Mouse (Mus musculus) neural tube, embryonic 14.5 days (tissue): ENCODE results near the gene Pycr2. TPM values are rescaled to one million over a fixed set of nuclear protein-coding genes. Genes with fewer than 3 reads are reported as not detected.
"Not testable (repeated sequence)": the region's sequence is repeated elsewhere in the genome, so short reads cannot be mapped to it uniquely, and the experiment has no call there.

Experiments used
- ATAC-seq: fragments of 200-750 bp; cut with Nextera tagmentation; 2 replicates; pipeline ENCODE4 v1.8.0; 2017; ENCODE audit warnings: low read depth, mild to moderate bottlenecking, moderate TSS enrichment, moderate library complexity
- H3K27ac ChIP-seq: fragments of 300-500 bp; sonication (generic); 2 replicates; pipeline ENCODE4 v1.5.1; 2014; ENCODE audit warnings: low read depth, mild to moderate bottlenecking, control low read depth, low read length, moderate library complexity, mixed read lengths
- H3K27me3 ChIP-seq: fragments of 300-500 bp; sonication (generic); 2 replicates; pipeline ENCODE4 v1.6.1; 2014; ENCODE audit warnings: low read length; ENCODE audit not compliant: control insufficient read depth, insufficient read depth
- H3K36me3 ChIP-seq: fragments of 300-500 bp; sonication (generic); 2 replicates; pipeline ENCODE4 v1.6.1; 2014; ENCODE audit warnings: low read length, mixed read lengths; ENCODE audit not compliant: control insufficient read depth, insufficient read depth
- H3K4me1 ChIP-seq: fragments of 300-500 bp; sonication (generic); 2 replicates; pipeline ENCODE4 v1.6.1; 2014; ENCODE audit warnings: low read length; ENCODE audit not compliant: control insufficient read depth, insufficient read depth
- H3K4me2 ChIP-seq: fragments of 300-500 bp; sonication (generic); 2 replicates; pipeline ENCODE4 v1.6.1; 2014; ENCODE audit warnings: mild to moderate bottlenecking, low read depth, low read length, control low read depth
- H3K4me3 ChIP-seq: fragments of 300-500 bp; sonication (generic); 2 replicates; pipeline ENCODE4 v1.5.1; 2014; ENCODE audit warnings: low read depth, low read length, control low read depth, mixed read lengths
- H3K9ac ChIP-seq: fragments of 300-500 bp; sonication (generic); replicated peaks from 2 replicates; pipeline ENCODE4 v1.6.1; 2014; ENCODE audit warnings: low read depth, mild to moderate bottlenecking, control low read depth, low read length, mixed read lengths
- H3K9me3 ChIP-seq: fragments of 300-500 bp; sonication (generic); 2 replicates; pipeline ENCODE4 v1.6.1; 2016; ENCODE audit warnings: low read length; ENCODE audit not compliant: control insufficient read depth
- WGBS: fragments of 180-500 bp; shearing (Covaris S2); extraction: QIAGEN DNeasy Blood & Tissue Kit; methylation state at CpG from one replicate; pipeline ENCODE4 v1.1.7; 2014; 5-methylcytosine and 5-hydroxymethylcytosine counted together
- polyA plus RNA-seq: library from polyadenylated mRNA; unstranded; fragments of >200 nt; fragmentation: Nextera tagmentation; extraction: Ambion mirVana; gene quantifications from 2 replicates; pipeline ENCODE4 v1.2.1, GENCODE M21; 2014

Gene Pycr2
- polyA plus RNA-seq, 1 experiment from 2014 or later = 65.9 TPM

- Histone ChIP-seq H3K9me3 (no peaks in the 10 kb centered on the region), H3K27ac (no peak overlapping the region), H3K9ac (no peak overlapping the region), H3K4me2 (no peak overlapping the region), H3K4me1 (no peaks in the 10 kb centered on the region), H3K4me3 (no peak overlapping the region), H3K27me3 (no peaks in the 10 kb centered on the region), H3K36me3 (no peaks in the 10 kb centered on the region)
- 76% methylated on average over 4 of the region's 4 CpGs for WGBS
- ATAC-seq = no peak
Observed at GRCm38 (mm10) chr1:180877466-180877865, 26.6 kb upstream of the Pycr2 start.

GRCm38 (mm10) chr1:180881768-180882167, 22.3 kb upstream of the Pycr2 start:
- no peak for ATAC-seq
- Histone ChIP-seq H3K9ac (no peak overlapping the region), H3K4me3 (no peak overlapping the region), H3K4me1 (no peaks in the 10 kb centered on the region), H3K27me3 (no peaks in the 10 kb centered on the region), H3K9me3 (no peaks in the 10 kb centered on the region), H3K36me3 (no peaks in the 10 kb centered on the region), H3K4me2 (no peak overlapping the region), H3K27ac (no peak overlapping the region)
- WGBS = 81% methylated on average over 3 of the region's 3 CpGs

GRCm38 (mm10) chr1:180883731-180884130, 20.4 kb upstream of the Pycr2 start:
- Histone ChIP-seq H3K27ac (no peak overlapping the region), H3K27me3 (no peaks in the 10 kb centered on the region), H3K4me3 (no peak overlapping the region), H3K36me3 (no peaks in the 10 kb centered on the region), H3K9me3 (no peaks in the 10 kb centered on the region), H3K4me2 (no peak overlapping the region), H3K4me1 (peaks cover 2% of the 10 kb centered on the region; the same call in 1 of the 2 replicates), H3K9ac (no peak overlapping the region)
- ATAC-seq = no peak
- 33% methylated on average over 7 of the region's 7 CpGs for WGBS

GRCm38 (mm10) chr1:180884484-180884883, 19.6 kb upstream of the Pycr2 start:
- Histone ChIP-seq H3K27ac (no peak overlapping the region), H3K4me2 (no peak overlapping the region), H3K36me3 (no peaks in the 10 kb centered on the region), H3K4me3 (no peak overlapping the region), H3K27me3 (no peaks in the 10 kb centered on the region), H3K4me1 (peaks cover 5% of the 10 kb centered on the region; the same call in 1 of the 2 replicates), H3K9me3 (no peaks in the 10 kb centered on the region), H3K9ac (no peak overlapping the region)
- ATAC-seq = no peak
- WGBS = 86% methylated on average over 9 of the region's 9 CpGs

- Histone ChIP-seq H3K4me1 (peaks cover 5% of the 10 kb centered on the region; the same call in 1 of the 2 replicates), H3K4me2 (peak overlapping the region; percentile 18; the same call in 1 of the 2 replicates), H3K9me3 (no peaks in the 10 kb centered on the region), H3K4me3 (no peak overlapping the region; the same call in 1 of the 2 replicates), H3K9ac (no peak overlapping the region), H3K27ac (no peak overlapping the region), H3K36me3 (no peaks in the 10 kb centered on the region), H3K27me3 (0 out of 2 replicates have a peak, but pooled peaks cover 2% of the 10 kb centered on the region)
- 4% methylated on average over 13 of the region's 13 CpGs for WGBS
- peak; percentile 14; the same call in 1 of the 2 replicates for ATAC-seq
Observed at GRCm38 (mm10) chr1:180888556-180889042, 15.5 kb upstream of the Pycr2 start.

- Histone ChIP-seq H3K4me1 (peaks cover 5% of the 10 kb centered on the region; the same call in 1 of the 2 replicates), H3K9ac (no peak overlapping the region), H3K9me3 (no peaks in the 10 kb centered on the region), H3K27ac (no peak overlapping the region), H3K27me3 (0 out of 2 replicates have a peak, but pooled peaks cover 2% of the 10 kb centered on the region), H3K36me3 (no peaks in the 10 kb centered on the region), H3K4me2 (peak overlapping the region; percentile 18; the same call in 1 of the 2 replicates), H3K4me3 (no peak overlapping the region)
- no peak for ATAC-seq
- WGBS = 28% methylated on average over 7 of the region's 7 CpGs
Observed at GRCm38 (mm10) chr1:180889172-180889571, 14.9 kb upstream of the Pycr2 start.

- no peak for ATAC-seq
- Histone ChIP-seq H3K9ac (no peak overlapping the region), H3K36me3 (no peaks in the 10 kb centered on the region), H3K4me3 (no peak overlapping the region), H3K4me2 (no peak overlapping the region), H3K27me3 (peaks cover 4% of the 10 kb centered on the region; the same call in 1 of the 2 replicates), H3K9me3 (no peaks in the 10 kb centered on the region), H3K4me1 (peaks cover 8% of the 10 kb centered on the region; the same call in 1 of the 2 replicates), H3K27ac (no peak overlapping the region)
- WGBS = 46% methylated on average over 6 of the region's 6 CpGs
Observed at GRCm38 (mm10) chr1:180889841-180890240, 14.3 kb upstream of the Pycr2 start.

GRCm38 (mm10) chr1:180892808-180893207, 11.3 kb upstream of the Pycr2 start, which contains the start of gene Lefty2:
Gene Lefty2, plus strand, starts transcription at chr1:180893108.
- H3K4me2 ChIP-seq = no peak within 1 kb of the TSS
- no peaks in the 10 kb centered on the region for H3K9me3 ChIP-seq
- H3K4me1 ChIP-seq = peaks cover 8% of the 10 kb centered on the region; the same call in 1 of the 2 replicates
- H3K4me3 ChIP-seq = no peak within 1 kb of the TSS
- H3K36me3 ChIP-seq = no peaks in the 10 kb centered on the region
- no peak within 1 kb of the TSS for H3K9ac ChIP-seq
- no peak for ATAC-seq
- H3K27ac ChIP-seq = no peak within 1 kb of the TSS
- H3K27me3 ChIP-seq = peaks cover 9% of the 10 kb centered on the region
- WGBS = 61% methylated on average over 10 of the region's 10 CpGs

- not testable (repeated sequence) for H3K27ac ChIP-seq, H3K9me3 ChIP-seq, H3K4me1 ChIP-seq, ATAC-seq, H3K27me3 ChIP-seq, H3K9ac ChIP-seq, H3K36me3 ChIP-seq
- peak overlapping the region; percentile 3; the same call in 1 of the 2 replicates for H3K4me3 ChIP-seq
- H3K4me2 ChIP-seq = peak overlapping the region; percentile 28
- WGBS = 5% methylated on average over 42 of the region's 51 CpGs
Observed at GRCm38 (mm10) chr1:180894088-180894987, 9.8 kb upstream of the Pycr2 start.
